Mouse (Mus musculus): Measurements from ENCODE around the gene Dnase2b. TPM values are rescaled to one million over a fixed set of nuclear protein-coding genes. Genes with fewer than 3 reads are reported as not detected.

Dnase2b gene
- polyA plus RNA-seq, 1 experiment from 2014 or later, result not detected

DNA sequence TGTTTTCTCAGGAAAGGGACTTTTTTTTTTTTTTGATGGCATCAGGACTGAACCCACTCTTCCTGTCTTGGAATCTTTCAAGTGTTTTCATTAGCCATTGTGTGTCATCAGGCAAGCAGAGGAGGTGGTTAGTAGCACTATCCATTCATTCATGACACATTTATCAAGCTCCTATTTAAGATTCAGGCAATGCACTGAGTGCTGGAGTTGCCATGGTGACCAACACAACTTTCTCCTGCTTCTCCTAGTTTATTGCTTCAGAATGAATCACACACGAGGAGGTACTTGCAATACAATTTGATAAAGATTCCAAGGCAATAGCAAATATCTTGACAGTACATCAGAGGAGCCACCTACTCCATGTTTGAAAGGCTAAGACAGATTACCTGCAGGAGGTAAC is 8.0 kb downstream of the Dnase2b start:
- H3K27ac ChIP-seq, result peak overlapping the region; percentile 64
- peak; percentile 79 for ATAC-seq (replicated peaks)
- H3K4me1 ChIP-seq, result peaks cover 9% of the 10 kb centered on the region; the same call in 1 of the 2 replicates
- 6% methylated on average over 1 of the region's 1 CpGs for WGBS
- H3K9ac ChIP-seq, result no peak overlapping the region
- no peaks in the 10 kb centered on the region for H3K27me3 ChIP-seq (replicated peaks)
- no peaks in the 10 kb centered on the region for H3K9me3 ChIP-seq
- no peak overlapping the region for H3K4me3 ChIP-seq
- no peak overlapping the region for H3K4me2 ChIP-seq
- no peaks in the 10 kb centered on the region for H3K36me3 ChIP-seq (replicated peaks)

- H3K36me3 ChIP-seq (replicated peaks), result no peaks in the 10 kb centered on the region
- WGBS, result 82% methylated on average over 9 of the region's 9 CpGs
- no peaks in the 10 kb centered on the region for H3K27me3 ChIP-seq (replicated peaks)
- H3K27ac ChIP-seq, result no peak overlapping the region
- no peaks in the 10 kb centered on the region for H3K9me3 ChIP-seq
- no peak for ATAC-seq (replicated peaks)
- no peak overlapping the region for H3K9ac ChIP-seq
- no peak overlapping the region for H3K4me3 ChIP-seq
- peaks cover 9% of the 10 kb centered on the region; the same call in 1 of the 2 replicates for H3K4me1 ChIP-seq
- H3K4me2 ChIP-seq, result no peak overlapping the region
Observed at GRCm38 (mm10) chr3:146604647-146605046, 10.7 kb downstream of the Dnase2b start.

GRCm38 (mm10) chr3:146602531-146602930 is 12.9 kb downstream of the Dnase2b start:
- Histone ChIP-seq H3K4me3 (no peak overlapping the region), H3K4me1 (peaks cover 2% of the 10 kb centered on the region; the same call in 1 of the 2 replicates), H3K9ac (no peak overlapping the region), H3K4me2 (no peak overlapping the region), H3K27ac (no peak overlapping the region), H3K36me3 (replicated peaks) (no peaks in the 10 kb centered on the region), H3K27me3 (replicated peaks) (no peaks in the 10 kb centered on the region), H3K9me3 (no peaks in the 10 kb centered on the region)
- ATAC-seq (replicated peaks), result no peak
- 94% methylated on average over 3 of the region's 3 CpGs for WGBS

DNA sequence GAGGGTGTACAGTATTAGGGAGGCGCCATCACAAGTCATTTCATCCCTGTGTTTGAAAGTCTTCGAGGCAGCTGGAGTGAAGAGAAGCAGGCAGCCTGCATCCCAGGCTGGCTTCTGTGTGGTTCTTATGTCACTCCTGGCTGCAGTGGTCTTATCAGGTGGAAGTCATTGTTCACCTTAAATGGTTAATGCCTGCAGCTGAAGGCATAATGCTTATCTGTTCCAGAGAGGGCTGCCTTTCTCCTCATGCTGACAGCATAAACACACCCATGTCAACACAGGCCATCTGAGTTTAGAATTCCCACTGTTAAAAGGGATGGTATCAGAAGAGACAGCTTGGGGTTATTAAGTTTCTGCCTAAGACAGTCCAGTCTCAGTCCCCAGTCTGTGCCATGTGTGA is 14.2 kb downstream of the Dnase2b start:
- no peak for ATAC-seq (replicated peaks)
- Histone ChIP-seq H3K36me3 (replicated peaks) (no peaks in the 10 kb centered on the region), H3K9me3 (no peaks in the 10 kb centered on the region), H3K27ac (no peak overlapping the region), H3K9ac (no peak overlapping the region), H3K4me1 (no peaks in the 10 kb centered on the region), H3K27me3 (replicated peaks) (no peaks in the 10 kb centered on the region), H3K4me3 (no peak overlapping the region), H3K4me2 (no peak overlapping the region)
- 85% methylated on average over 2 of the region's 2 CpGs for WGBS

GRCm38 (mm10) chr3:146599198-146599900 is 16.0 kb downstream of the Dnase2b start:
- H3K27ac ChIP-seq, result no peak overlapping the region
- H3K4me2 ChIP-seq, result no peak overlapping the region
- ATAC-seq (replicated peaks), result no peak
- H3K9me3 ChIP-seq, result no peaks in the 10 kb centered on the region
- H3K27me3 ChIP-seq (replicated peaks), result no peaks in the 10 kb centered on the region
- WGBS, result 86% methylated on average over 6 of the region's 6 CpGs
- no peaks in the 10 kb centered on the region for H3K36me3 ChIP-seq (replicated peaks)
- H3K9ac ChIP-seq, result no peak overlapping the region
- no peaks in the 10 kb centered on the region for H3K4me1 ChIP-seq
- H3K4me3 ChIP-seq, result no peak overlapping the region

DNA sequence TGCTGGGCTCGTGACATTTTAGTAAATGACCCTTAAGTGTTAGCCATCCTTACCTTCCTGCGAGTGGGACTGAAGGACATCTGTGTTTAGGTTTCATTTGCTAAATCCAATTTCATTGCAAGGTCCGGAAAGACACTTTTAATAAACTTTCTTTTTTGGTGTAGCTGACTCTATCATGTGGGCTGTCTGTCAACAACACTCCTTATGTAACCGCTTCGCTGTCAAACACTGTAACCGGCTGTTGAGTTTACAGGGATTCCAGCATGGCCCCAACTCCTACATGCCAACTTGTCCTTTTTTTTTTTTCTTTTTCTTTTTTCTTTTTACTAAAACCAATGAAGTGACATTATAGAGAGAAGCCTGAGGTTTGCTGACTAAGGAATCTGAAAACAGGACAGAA is 17.0 kb downstream of the Dnase2b start:
- H3K9me3 ChIP-seq, result no peaks in the 10 kb centered on the region
- H3K9ac ChIP-seq, result no peak overlapping the region
- no peak overlapping the region for H3K4me2 ChIP-seq
- no peak overlapping the region for H3K4me3 ChIP-seq
- no peaks in the 10 kb centered on the region for H3K36me3 ChIP-seq (replicated peaks)
- no peak for ATAC-seq (replicated peaks)
- 82% methylated on average over 6 of the region's 6 CpGs for WGBS
- H3K4me1 ChIP-seq, result no peaks in the 10 kb centered on the region
- H3K27me3 ChIP-seq (replicated peaks), result no peaks in the 10 kb centered on the region
- no peak overlapping the region for H3K27ac ChIP-seq

DNA sequence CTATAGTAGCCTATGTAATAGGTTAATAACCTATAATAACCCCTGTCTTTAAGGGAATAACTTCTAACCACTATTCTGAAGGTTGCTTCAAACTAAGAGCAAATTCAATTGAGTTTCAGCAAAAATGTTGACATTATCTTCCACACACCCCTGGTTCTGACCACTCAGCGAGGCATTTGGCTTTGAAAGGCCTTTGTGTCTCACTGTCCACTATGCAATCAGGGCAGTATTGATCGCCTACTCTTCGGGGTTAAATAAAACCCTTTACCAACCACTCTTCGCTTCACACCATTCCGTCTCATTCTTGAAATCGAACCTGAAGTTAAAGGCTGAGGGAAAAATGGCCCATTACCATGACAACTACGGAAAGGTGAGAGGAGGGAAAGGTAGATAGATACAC is 18.5 kb downstream of the Dnase2b start:
- H3K27me3 ChIP-seq (replicated peaks), result no peaks in the 10 kb centered on the region
- no peak overlapping the region for H3K9ac ChIP-seq
- no peaks in the 10 kb centered on the region for H3K4me1 ChIP-seq
- no peaks in the 10 kb centered on the region for H3K9me3 ChIP-seq
- ATAC-seq (replicated peaks), result no peak
- H3K4me2 ChIP-seq, result no peak overlapping the region
- H3K27ac ChIP-seq, result no peak overlapping the region
- 86% methylated on average over 7 of the region's 7 CpGs for WGBS
- no peaks in the 10 kb centered on the region for H3K36me3 ChIP-seq (replicated peaks)
- H3K4me3 ChIP-seq, result no peak overlapping the region

DNA sequence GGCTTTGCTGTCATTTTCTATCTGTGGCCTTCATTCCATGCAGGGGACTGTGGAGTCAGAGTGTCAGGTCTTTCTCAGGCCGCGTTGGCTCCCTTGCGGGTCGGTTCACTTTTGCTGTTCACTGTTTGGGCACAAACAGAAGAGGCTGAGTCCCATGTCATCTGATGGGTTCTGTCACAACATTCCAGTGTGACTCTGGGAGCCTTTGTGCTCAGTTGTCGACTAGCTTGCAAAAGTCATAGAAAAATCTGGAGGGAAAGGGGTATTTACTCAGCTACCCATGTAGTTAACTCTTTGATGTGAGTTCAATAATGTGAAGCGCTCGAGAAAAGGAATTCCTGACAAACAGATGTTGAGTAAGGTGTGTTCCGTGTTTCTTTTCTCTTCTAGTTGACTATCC is 19.0 kb downstream of the Dnase2b start:
- WGBS, result 90% methylated on average over 8 of the region's 8 CpGs
- no peaks in the 10 kb centered on the region for H3K4me1 ChIP-seq

GRCm38 (mm10) chr3:146595440-146595839 is 20.0 kb downstream of the Dnase2b start:
- Histone ChIP-seq H3K4me1 (no peaks in the 10 kb centered on the region), H3K9me3 (no peaks in the 10 kb centered on the region), H3K27me3 (replicated peaks) (no peaks in the 10 kb centered on the region), H3K9ac (no peak overlapping the region), H3K36me3 (replicated peaks) (no peaks in the 10 kb centered on the region), H3K27ac (no peak overlapping the region), H3K4me2 (no peak overlapping the region), H3K4me3 (no peak overlapping the region)
- WGBS, result 92% methylated on average over 6 of the region's 6 CpGs
- no peak for ATAC-seq (replicated peaks)

More for the DNA sequence above, 19.0 kb downstream of the Dnase2b start:
- Histone ChIP-seq H3K4me3 (no peak overlapping the region), H3K9me3 (no peaks in the 10 kb centered on the region), H3K27ac (no peak overlapping the region), H3K9ac (no peak overlapping the region), H3K4me2 (no peak overlapping the region), H3K27me3 (replicated peaks) (no peaks in the 10 kb centered on the region), H3K36me3 (replicated peaks) (no peaks in the 10 kb centered on the region)
- ATAC-seq (replicated peaks), result no peak

- Histone ChIP-seq H3K9ac (no peak overlapping the region), H3K36me3 (replicated peaks) (no peaks in the 10 kb centered on the region), H3K4me1 (no peaks in the 10 kb centered on the region), H3K27ac (0 out of 2 replicates have a peak overlapping the region, but pooled peaks have one; percentile 14), H3K9me3 (no peaks in the 10 kb centered on the region), H3K27me3 (replicated peaks) (no peaks in the 10 kb centered on the region), H3K4me2 (no peak overlapping the region), H3K4me3 (no peak overlapping the region)
- no peak for ATAC-seq (replicated peaks)
- 64% methylated on average over 2 of the region's 2 CpGs for WGBS
Observed at GRCm38 (mm10) chr3:146591601-146592000, 23.8 kb downstream of the Dnase2b start.

- no peak for ATAC-seq (replicated peaks)
- no peak overlapping the region for H3K9ac ChIP-seq
- 80% methylated on average over 7 of the region's 7 CpGs for WGBS
- H3K4me1 ChIP-seq, result no peaks in the 10 kb centered on the region
- no peak overlapping the region for H3K27ac ChIP-seq
- H3K9me3 ChIP-seq, result no peaks in the 10 kb centered on the region
- H3K4me3 ChIP-seq, result no peak overlapping the region
- H3K27me3 ChIP-seq (replicated peaks), result no peaks in the 10 kb centered on the region
- no peak overlapping the region for H3K4me2 ChIP-seq
- no peaks in the 10 kb centered on the region for H3K36me3 ChIP-seq (replicated peaks)
Observed at GRCm38 (mm10) chr3:146591159-146591558, 24.2 kb downstream of the Dnase2b start.

GRCm38 (mm10) chr3:146589523-146589922 is 25.9 kb downstream of the Dnase2b start:
- Histone ChIP-seq H3K4me3 (no peak overlapping the region), H3K9me3 (no peaks in the 10 kb centered on the region), H3K4me1 (no peaks in the 10 kb centered on the region), H3K9ac (no peak overlapping the region), H3K4me2 (no peak overlapping the region), H3K27ac (peak overlapping the region; percentile 29; the same call in 1 of the 2 replicates), H3K36me3 (replicated peaks) (no peaks in the 10 kb centered on the region), H3K27me3 (replicated peaks) (no peaks in the 10 kb centered on the region)
- no peak for ATAC-seq (replicated peaks)
- 82% methylated on average over 6 of the region's 6 CpGs for WGBS

DNA sequence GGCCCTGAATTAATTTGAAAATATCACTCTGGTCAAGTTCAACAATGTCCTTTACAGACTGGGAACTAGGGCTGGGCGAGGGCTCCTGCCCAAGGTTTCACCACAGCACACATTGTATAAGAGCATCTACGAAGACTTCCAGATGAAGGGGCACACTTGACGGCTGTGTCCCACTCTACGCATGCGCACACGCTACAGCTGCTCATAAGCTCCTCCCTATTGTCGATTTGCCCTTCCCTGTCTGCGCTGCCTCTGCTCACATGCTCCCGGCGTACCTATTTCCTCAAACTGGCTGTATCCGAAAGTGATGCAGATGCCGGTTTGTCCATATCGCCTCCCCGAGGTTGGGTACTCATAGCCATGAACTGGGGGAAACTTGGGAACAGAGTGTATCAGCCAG is 28.8 kb downstream of the Dnase2b start:
- no peaks in the 10 kb centered on the region for H3K4me1 ChIP-seq
- H3K36me3 ChIP-seq (replicated peaks), result no peaks in the 10 kb centered on the region
- H3K9me3 ChIP-seq, result no peaks in the 10 kb centered on the region
- no peak overlapping the region for H3K27ac ChIP-seq
- H3K4me3 ChIP-seq, result no peak overlapping the region
- H3K27me3 ChIP-seq (replicated peaks), result no peaks in the 10 kb centered on the region
- H3K4me2 ChIP-seq, result no peak overlapping the region
- H3K9ac ChIP-seq, result no peak overlapping the region
- no peak for ATAC-seq (replicated peaks)
- 94% methylated on average over 14 of the region's 14 CpGs for WGBS

All from midbrain, embryonic 15.5 days (tissue).